Mouse (Mus musculus): Measurements from ENCODE around the gene D17Wsu92e. TPM values are rescaled to one million over a fixed set of nuclear protein-coding genes. Genes with fewer than 3 reads are reported as not detected.
"Not testable (repeated sequence)": the region's sequence is repeated elsewhere in the genome, so short reads cannot be mapped to it uniquely, and the experiment has no call there.

D17Wsu92e gene
- 76.8 and 81.2 TPM in 2 replicates for total RNA-seq (2017)

DNA sequence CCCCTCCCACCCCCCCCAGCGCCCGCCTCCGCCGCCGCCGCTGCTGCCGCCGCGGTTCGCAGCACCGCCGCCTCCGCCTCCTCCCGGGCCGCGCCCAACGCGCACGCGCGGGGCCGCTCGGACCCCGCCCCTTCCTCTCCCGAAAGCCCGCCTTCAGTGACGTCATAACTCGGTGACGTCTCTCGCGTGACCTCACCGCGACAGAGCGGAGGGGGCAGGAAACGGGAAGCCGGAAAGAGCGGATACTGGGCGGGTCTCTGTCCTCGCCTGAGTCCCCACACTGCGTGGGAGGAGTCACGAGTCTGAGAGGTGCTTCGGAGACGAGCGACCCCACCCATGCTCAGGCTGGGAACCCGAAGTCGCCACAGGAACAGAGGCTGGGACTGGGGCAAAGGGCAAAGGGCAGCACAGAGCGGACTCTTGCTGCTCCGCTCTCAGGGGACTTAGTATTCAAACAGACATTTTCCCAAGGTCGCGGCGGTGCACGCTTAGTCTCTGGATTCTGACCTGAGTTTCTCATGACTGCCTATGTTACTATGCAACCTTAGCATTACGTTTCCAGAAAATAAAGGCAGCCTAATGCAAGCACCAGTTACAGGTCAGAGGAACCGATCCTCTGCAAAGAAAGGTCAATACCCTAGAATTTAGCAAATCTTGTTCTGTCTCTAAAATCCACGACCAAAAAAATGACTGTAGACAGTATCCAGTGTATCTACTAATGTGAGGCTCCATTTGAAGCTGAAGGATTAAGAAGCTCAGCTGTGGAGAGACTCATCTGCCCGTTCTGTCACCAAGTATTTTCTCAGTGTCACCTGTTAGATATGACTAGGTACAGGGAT, at the start of gene D17Wsu92e:
TSS of gene D17Wsu92e (minus strand) at position 81 of the 839 bp plus-strand sequence.
- peak; percentile 94 for ATAC-seq (ENCODE audit: extremely low read depth, insufficient number of reproducible peaks, low FRiP score, poor library complexity, severe bottlenecking)

- no peak for ATAC-seq (ENCODE audit: extremely low read depth, insufficient number of reproducible peaks, low FRiP score, poor library complexity, severe bottlenecking)
Measured at GRCm38 (mm10) chr17:27866737-27867136, 46.3 kb upstream of the D17Wsu92e start.

GRCm38 (mm10) chr17:27865461-27865860, 45.0 kb upstream of the D17Wsu92e start:
- no peak for ATAC-seq (ENCODE audit: extremely low read depth, insufficient number of reproducible peaks, low FRiP score, poor library complexity, severe bottlenecking)

DNA sequence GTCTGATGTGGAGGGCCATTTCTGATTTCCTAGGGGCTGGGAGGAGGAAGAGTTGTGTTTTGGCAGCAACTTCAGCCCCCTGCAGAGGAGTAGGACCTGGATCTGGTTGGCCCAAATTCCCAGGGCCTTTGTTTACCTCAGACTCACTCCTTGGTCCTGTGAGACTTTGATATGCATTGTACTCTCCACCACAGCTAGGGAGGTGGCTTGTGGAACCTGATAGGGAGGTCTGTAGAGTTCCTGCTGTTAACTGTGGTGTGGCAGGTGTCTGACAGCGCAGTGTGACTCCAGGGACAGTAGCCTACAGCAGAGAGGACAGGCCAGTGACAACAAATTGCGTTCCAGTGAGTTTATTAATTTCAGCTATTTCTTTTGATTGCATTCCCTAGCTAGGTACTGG, 38.7 kb upstream of the D17Wsu92e start:
- ATAC-seq (ENCODE audit: extremely low read depth, insufficient number of reproducible peaks, low FRiP score, poor library complexity, severe bottlenecking) = no peak

- no peak for ATAC-seq (ENCODE audit: extremely low read depth, insufficient number of reproducible peaks, low FRiP score, poor library complexity, severe bottlenecking)
Measured at GRCm38 (mm10) chr17:27857649-27858475, 37.4 kb upstream of the D17Wsu92e start.

GRCm38 (mm10) chr17:27856798-27857648, 36.6 kb upstream of the D17Wsu92e start:
- peak; percentile 15; the same call in 1 of the 2 replicates for ATAC-seq (ENCODE audit: extremely low read depth, insufficient number of reproducible peaks, low FRiP score, poor library complexity, severe bottlenecking)

- peak; percentile 61 for ATAC-seq (ENCODE audit: extremely low read depth, insufficient number of reproducible peaks, low FRiP score, poor library complexity, severe bottlenecking)
Measured at GRCm38 (mm10) chr17:27856265-27856797, 35.9 kb upstream of the D17Wsu92e start, which contains the start of gene Uhrf1bp1. Gene Uhrf1bp1 (plus strand): TSS chr17:27856441.

- no peak for ATAC-seq (ENCODE audit: extremely low read depth, insufficient number of reproducible peaks, low FRiP score, poor library complexity, severe bottlenecking)
Measured at GRCm38 (mm10) chr17:27851076-27851475, 30.6 kb upstream of the D17Wsu92e start.

DNA sequence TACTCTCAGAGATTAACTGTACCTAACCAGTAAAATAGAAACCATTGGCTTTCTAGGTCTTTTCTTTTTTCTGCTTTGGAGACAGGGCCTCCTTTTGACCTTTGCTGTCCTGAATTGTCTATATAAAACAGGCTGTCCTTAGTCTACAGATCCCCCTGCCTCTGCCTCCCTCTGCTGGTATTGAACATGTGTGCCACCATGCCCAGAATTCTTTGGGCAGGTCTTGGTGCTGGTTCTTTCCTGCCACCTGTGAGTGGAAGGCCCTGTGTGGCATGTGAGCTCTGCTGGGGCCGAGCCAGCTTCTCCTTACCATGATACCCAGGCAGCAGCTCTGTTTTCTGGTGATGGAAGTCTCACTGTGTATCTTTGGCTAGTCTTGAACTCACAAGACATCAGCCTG, 27.9 kb upstream of the D17Wsu92e start:
- ATAC-seq (ENCODE audit: extremely low read depth, insufficient number of reproducible peaks, low FRiP score, poor library complexity, severe bottlenecking) = no peak

- ATAC-seq (ENCODE audit: extremely low read depth, insufficient number of reproducible peaks, low FRiP score, poor library complexity, severe bottlenecking) = peak; percentile 99
Measured at GRCm38 (mm10) chr17:27839469-27840252, 19.2 kb upstream of the D17Wsu92e start.

GRCm38 (mm10) chr17:27837850-27838249, 17.4 kb upstream of the D17Wsu92e start, which contains the start of gene Snrpc:
Gene Snrpc (plus strand): TSS chr17:27838150.
- ATAC-seq (ENCODE audit: extremely low read depth, insufficient number of reproducible peaks, low FRiP score, poor library complexity, severe bottlenecking) = not testable (repeated sequence)

DNA sequence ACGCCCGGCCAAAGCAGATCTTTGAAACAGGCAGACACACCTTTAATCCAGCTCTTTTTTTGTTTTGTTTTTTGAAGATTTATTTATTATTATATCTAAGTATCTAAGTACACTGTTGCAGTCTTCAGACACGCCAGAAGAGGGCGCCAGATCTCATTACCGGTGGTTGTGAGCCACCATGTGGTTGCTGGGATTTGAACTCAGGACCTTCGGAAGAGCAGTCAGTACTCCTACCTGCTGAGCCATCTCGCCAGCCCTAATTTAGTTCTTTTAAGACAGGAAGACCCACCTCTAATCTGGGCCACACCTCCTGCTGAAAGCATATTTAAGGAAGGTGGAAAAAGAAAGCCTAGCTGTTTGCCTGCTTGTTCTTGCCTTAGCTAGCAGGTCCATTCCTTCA, 10.0 kb upstream of the D17Wsu92e start:
- ATAC-seq (ENCODE audit: extremely low read depth, insufficient number of reproducible peaks, low FRiP score, poor library complexity, severe bottlenecking) = no peak

DNA sequence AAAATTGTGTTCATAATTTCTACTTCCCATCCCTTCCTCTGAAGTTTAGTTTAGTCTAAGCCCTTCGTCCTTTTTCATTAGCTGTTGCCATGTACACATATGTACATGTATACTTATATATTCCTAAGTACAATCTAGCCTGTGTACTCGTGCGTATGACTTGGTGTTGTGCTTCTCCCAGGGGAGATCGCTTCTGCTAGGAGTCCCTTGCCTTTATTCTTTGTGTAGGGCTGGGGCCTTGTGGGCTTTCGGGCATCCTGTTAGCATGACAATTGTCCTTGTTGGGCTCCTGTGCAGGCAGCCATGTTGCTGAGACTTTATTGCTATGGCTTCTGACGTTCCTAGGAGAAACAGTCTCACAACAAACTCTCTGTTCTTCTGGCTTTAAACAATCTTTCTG, 7.1 kb upstream of the D17Wsu92e start:
- ATAC-seq (ENCODE audit: extremely low read depth, insufficient number of reproducible peaks, low FRiP score, poor library complexity, severe bottlenecking) = no peak

DNA sequence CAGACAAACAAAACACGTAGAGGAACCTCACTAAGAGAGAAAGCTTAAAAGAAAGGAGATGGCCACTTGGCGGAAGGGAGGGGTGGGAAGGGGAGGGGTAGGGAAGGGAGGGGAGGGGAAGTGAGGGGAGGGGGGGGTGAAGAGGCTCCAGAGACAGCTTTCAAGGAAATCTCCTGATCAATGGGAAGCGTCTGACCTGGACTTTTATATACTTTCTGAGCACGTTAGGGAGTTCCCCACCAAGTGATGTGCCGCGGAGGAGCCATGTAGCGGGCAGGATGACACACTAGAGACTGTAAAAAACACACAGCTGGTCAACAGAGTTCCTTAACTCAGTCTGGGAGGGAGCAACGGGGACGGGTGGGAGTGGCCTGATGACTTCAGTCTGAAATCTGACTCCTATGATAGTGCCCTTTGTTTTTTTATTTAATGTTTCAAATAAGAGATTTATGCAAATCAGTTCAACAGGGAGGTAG, 6.5 kb upstream of the D17Wsu92e start:
- peak; percentile 21; the same call in 1 of the 2 replicates for ATAC-seq (ENCODE audit: extremely low read depth, insufficient number of reproducible peaks, low FRiP score, poor library complexity, severe bottlenecking)

- ATAC-seq (ENCODE audit: extremely low read depth, insufficient number of reproducible peaks, low FRiP score, poor library complexity, severe bottlenecking) = peak; percentile 92
Measured at GRCm38 (mm10) chr17:27825984-27826905, 5.8 kb upstream of the D17Wsu92e start.

DNA sequence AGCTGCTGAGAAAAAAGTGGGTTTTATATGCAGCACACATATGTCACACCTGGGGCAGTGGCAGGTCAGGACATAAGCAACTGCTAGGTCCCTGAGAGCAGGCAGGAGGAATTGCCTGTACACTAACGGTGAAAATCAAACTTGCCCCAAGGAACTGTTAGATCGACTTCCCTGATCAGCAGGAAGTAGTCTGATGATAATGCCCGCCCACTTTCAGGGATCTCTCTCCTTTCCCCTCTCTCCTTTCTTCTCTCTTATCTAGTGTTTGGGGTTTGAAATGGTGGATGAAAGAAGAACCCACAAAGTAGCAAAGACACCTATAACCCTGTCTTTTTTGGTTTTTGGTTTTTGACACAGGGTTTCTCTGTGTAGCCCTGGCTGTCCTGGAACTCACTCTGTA, 5.1 kb upstream of the D17Wsu92e start:
- no peak for ATAC-seq (ENCODE audit: extremely low read depth, insufficient number of reproducible peaks, low FRiP score, poor library complexity, severe bottlenecking)

- ATAC-seq (ENCODE audit: extremely low read depth, insufficient number of reproducible peaks, low FRiP score, poor library complexity, severe bottlenecking) = peak; percentile 15; the same call in 1 of the 2 replicates
Measured at GRCm38 (mm10) chr17:27824941-27825340, 4.5 kb upstream of the D17Wsu92e start.
